Mouse (Mus musculus): Measurements from ENCODE around the gene Shld1. TPM values are rescaled to one million over a fixed set of nuclear protein-coding genes. Genes with fewer than 3 reads are reported as not detected.

Shld1 gene
- total RNA-seq (2012; rRNA removed) (5.9 and 8.8 TPM in 2 replicates), polyA plus RNA-seq (2012; ENCODE audit: insufficient read depth in 1 of 2, insufficient read length in 2 of 2, low read depth in 1 of 2, low replicate concordance in 2 of 2, missing spikeins in 1 of 2) (1 to 10 TPM in 1 of 2 experiments, not detected in 1; 8.0 TPM)

- H3K9me3 ChIP-seq (replicated peaks; ENCODE audit: insufficient read depth, low read length), result no peaks in the 10 kb centered on the region
- H3K9ac ChIP-seq (ENCODE audit: control insufficient read depth, low read depth, low read length, poor library complexity, severe bottlenecking), result peak within 1 kb of the TSS; percentile 83
- no peaks in the 10 kb centered on the region for H3K27me3 ChIP-seq (ENCODE audit: control insufficient read depth in 1 of 2, insufficient read depth in 2 of 2, low read length in 2 of 2)
- TF ChIP-seq GABPA (IDR thresholded peaks at IDR 0.05; ENCODE audit: low read depth, low read length), result no peak
- TF ChIP-seq CHD2 (IDR thresholded peaks at IDR 0.05; ENCODE audit: low read length), result peak; percentile 63
- TF ChIP-seq ZKSCAN1 (IDR thresholded peaks at IDR 0.05; ENCODE audit: low read depth, low read length), result no peak
- TF ChIP-seq NELFE (IDR thresholded peaks at IDR 0.05; ENCODE audit: low read depth, low read length), result peak; percentile 34; the same call in 1 of the 2 replicates
- TF ChIP-seq POLR2A (IDR thresholded peaks at IDR 0.05; ENCODE audit: control insufficient read depth in 1 of 2, insufficient read depth in 1 of 2, low read depth in 1 of 2, low read length in 2 of 2, poor library complexity in 1 of 2), result peak; percentile 15 to 52; a peak in 1 of 4 replicates
- TF ChIP-seq HCFC1 (IDR thresholded peaks at IDR 0.05; ENCODE audit: low read depth, low read length), result peak; percentile 98
- no peak for TF ChIP-seq JUND (IDR thresholded peaks at IDR 0.05; ENCODE audit: low read depth, low read length)
- peak; percentile 78 for TF ChIP-seq RCOR1 (IDR thresholded peaks at IDR 0.05; ENCODE audit: low read depth, low read length)
- peak; percentile 5; the same call in 1 of the 2 replicates for TF ChIP-seq GATA1 (IDR thresholded peaks at IDR 0.05; ENCODE audit: low read depth, low read length)
- TF ChIP-seq ETS1 (IDR thresholded peaks at IDR 0.05; ENCODE audit: low read depth, low read length), result peak; percentile 51; the same call in 1 of the 2 replicates
- no peak; the same call in 1 of the 2 replicates for TF ChIP-seq ZC3H11A (IDR thresholded peaks at IDR 0.05; ENCODE audit: low read depth, low read length)
- TF ChIP-seq SIN3A (IDR thresholded peaks at IDR 0.05; ENCODE audit: low read length), result peak; percentile 61
- peak; percentile 12 to 39; a peak in 2 of 4 replicates for TF ChIP-seq EP300 (IDR thresholded peaks at IDR 0.05; ENCODE audit: low read depth in 1 of 2, low read length in 2 of 2)
- peak; percentile 60; the same call in 1 of the 2 replicates for TF ChIP-seq NRF1 (IDR thresholded peaks at IDR 0.05; ENCODE audit: insufficient read depth, low read depth, low read length, poor library complexity, severe bottlenecking)
- TF ChIP-seq ELF1 (IDR thresholded peaks at IDR 0.05; ENCODE audit: low read depth, low read length), result peak; percentile 90
- peak; percentile 67; the same call in 1 of the 2 replicates for TF ChIP-seq MYC (IDR thresholded peaks at IDR 0.05; ENCODE audit: low read depth, low read length)
- peak; percentile 77 for TF ChIP-seq TBP (IDR thresholded peaks at IDR 0.05; ENCODE audit: low read depth, low read length)
- 0 out of 2 replicates have a peak, but pooled peaks have one; percentile 7 for TF ChIP-seq MXI1 (IDR thresholded peaks at IDR 0.05; ENCODE audit: low read depth, low read length)
- no peak for TF ChIP-seq CTCF (IDR thresholded peaks at IDR 0.05 in 2 of 3, conservative IDR thresholded peaks at IDR 0.05 in 1 of 3; ENCODE audit: control insufficient read depth in 1 of 3, insufficient read depth in 1 of 3, low read depth in 2 of 3, low read length in 3 of 3, poor library complexity in 1 of 3, severe bottlenecking in 1 of 3)
- TF ChIP-seq KAT2A (conservative IDR thresholded peaks at IDR 0.05; ENCODE audit: low read depth, low read length), result peak; percentile 96
- no peak for TF ChIP-seq ZMIZ1 (IDR thresholded peaks at IDR 0.05; ENCODE audit: low read depth, low read length)
- H3K27ac ChIP-seq (ENCODE audit: control insufficient read depth, low read depth, low read length), result peak within 1 kb of the TSS; percentile 78
- H3K79me2 ChIP-seq (ENCODE audit: control insufficient read depth, insufficient read depth, low read length, poor library complexity), result no peaks in the 10 kb centered on the region; the same call in 1 of the 2 replicates
- DNase-seq (ENCODE audit: low read depth, low spot score), result peak; percentile 95
- H3K4me1 ChIP-seq (ENCODE audit: control insufficient read depth in 1 of 2, insufficient read depth in 2 of 2, low read length in 2 of 2), result peaks cover 0 to 33% of the 10 kb centered on the region in 2 experiments; a peak in 3 of 4 replicates
- peaks cover 0 to 27% of the 10 kb centered on the region in 2 experiments; a peak in 2 of 4 replicates for H3K36me3 ChIP-seq (ENCODE audit: control insufficient read depth in 1 of 2, insufficient read depth in 2 of 2, low read length in 2 of 2)
- peak within 1 kb of the TSS; percentile 66 to 74 for H3K4me3 ChIP-seq (ENCODE audit: control insufficient read depth in 1 of 2, insufficient read depth in 1 of 2, low read depth in 2 of 2, low read length in 2 of 2)
These were observed at the start of gene Shld1 for GRCm38 (mm10) chr2:132686756-132687737. Gene Shld1 (plus strand): TSS chr2:132686931.

Measured in MEL (cell line).